Mouse (Mus musculus) liver, adult 2 months (tissue): ENCODE data around the gene Ak8.

ENCODE experiments used
- CTCF ChIP-seq: fragments of 200-500 bp; IDR thresholded peaks from 2 replicates; pipeline ENCODE4 v1.5.1; 2011; ENCODE audit warnings: low read depth, low read length, control low read depth
- POLR2A ChIP-seq: fragments of 200-500 bp; IDR thresholded peaks from 2 replicates; pipeline ENCODE4 v1.6.1; 2011; ENCODE audit warnings: low read length, control low read depth; ENCODE audit not compliant: insufficient read depth; ENCODE audit errors: extremely low read depth

GRCm38 (mm10) chr2:28656216-28656615, 43.7 kb upstream of the Ak8 start:
- TF ChIP-seq CTCF: no peak
- no peak for TF ChIP-seq POLR2A
